Mouse (Mus musculus) hindbrain, postnatal 0 days (tissue): Measurements from ENCODE around the gene Olfr279. TPM values are rescaled to one million over a fixed set of nuclear protein-coding genes. Genes with fewer than 3 reads are reported as not detected.

Experiments
- ATAC-seq: fragments of 200-750 bp; cut with Nextera tagmentation; 2 replicates; pipeline ENCODE4 v1.8.0; 2017; ENCODE audit warnings: mild to moderate bottlenecking, moderate TSS enrichment, moderate library complexity
- DNase-seq: peaks from one replicate; pipeline ENCODE4 v3.0.0-alpha.2; 2015; ENCODE audit warnings: low spot score
- H3K27ac ChIP-seq: fragments of 300-500 bp; sonication (generic); 2 replicates; pipeline ENCODE4 v1.5.1; 2014; ENCODE audit warnings: mild to moderate bottlenecking
- H3K27me3 ChIP-seq: fragments of 300-500 bp; sonication (generic); 2 replicates; pipeline ENCODE4 v1.6.1; 2014; ENCODE audit warnings: low read length, mixed read lengths; ENCODE audit not compliant: insufficient read depth
- H3K36me3 ChIP-seq: fragments of 300-500 bp; sonication (generic); 2 replicates; pipeline ENCODE4 v1.6.1; 2014; ENCODE audit warnings: low read length, mixed read lengths; ENCODE audit not compliant: insufficient read depth
- H3K4me1 ChIP-seq: fragments of 300-500 bp; sonication (generic); 2 replicates; pipeline ENCODE4 v1.6.1; 2014; ENCODE audit warnings: antibody characterized with exemption, low read length, mixed read lengths; ENCODE audit not compliant: insufficient read depth
- H3K4me2 ChIP-seq: fragments of 300-500 bp; sonication (generic); 2 replicates; pipeline ENCODE4 v1.6.1; 2014; ENCODE audit warnings: low read depth, mild to moderate bottlenecking, low read length, moderate library complexity, mixed read lengths
- H3K4me3 ChIP-seq: fragments of 300-500 bp; sonication (generic); 2 replicates; pipeline ENCODE4 v1.5.1; 2014; ENCODE audit warnings: low read length
- H3K9ac ChIP-seq: fragments of 300-500 bp; sonication (generic); replicated peaks from 2 replicates; pipeline ENCODE4 v1.6.1; 2014; ENCODE audit warnings: mild to moderate bottlenecking, low read length, moderate library complexity, mixed read lengths
- H3K9me3 ChIP-seq: fragments of 300-500 bp; sonication (generic); 2 replicates; pipeline ENCODE4 v1.6.1; 2016; ENCODE audit warnings: low read length, mixed read lengths
- CTCF ChIP-seq: IDR thresholded peaks from 2 replicates; pipeline ENCODE4 v1.5.1; 2016; ENCODE audit warnings: antibody characterized with exemption, control low read depth, low read depth
- WGBS: fragments of 180-500 bp; shearing (Covaris S2); extraction: QIAGEN DNeasy Blood & Tissue Kit; methylation state at CpG from one replicate; pipeline ENCODE4 v1.1.7; 2014; 5-methylcytosine and 5-hydroxymethylcytosine counted together
- polyA plus RNA-seq: library from polyadenylated mRNA; unstranded; fragments of >200 nt; fragmentation: Nextera tagmentation; extraction: Ambion mirVana; gene quantifications from 2 replicates; pipeline ENCODE4 v1.2.1, GENCODE M21; 2015
- total RNA-seq: library from RNA; depleted of rRNA; stranded (reverse); fragments of >200 nt; gene quantifications from 2 replicates; pipeline ENCODE4 v1.2.3, GENCODE M21; 2014

The Olfr279 gene
- total and polyA plus RNA-seq, 2 experiments from 2014 or later, result not detected

GRCm38 (mm10) chr15:98517380-98518355, 25.5 kb downstream of the Olfr279 start:
- WGBS, result 61% methylated on average over 16 of the region's 16 CpGs
- Histone ChIP-seq H3K4me3 (no peak overlapping the region), H3K9ac (no peak overlapping the region), H3K27ac (no peak overlapping the region), H3K4me2 (no peak overlapping the region), H3K36me3 (peaks cover 25% of the 10 kb centered on the region; the same call in 1 of the 2 replicates), H3K27me3 (no peaks in the 10 kb centered on the region), H3K9me3 (no peaks in the 10 kb centered on the region), H3K4me1 (no peaks in the 10 kb centered on the region)
- TF ChIP-seq CTCF, result peak; percentile 93
- peak; percentile 56 for DNase-seq
- ATAC-seq, result no peak

GRCm38 (mm10) chr15:98521245-98521644, 29.0 kb downstream of the Olfr279 start:
- H3K4me2 ChIP-seq, result no peak overlapping the region
- no peak overlapping the region for H3K9ac ChIP-seq
- no peaks in the 10 kb centered on the region for H3K9me3 ChIP-seq
- no peaks in the 10 kb centered on the region for H3K4me1 ChIP-seq
- no peak for TF ChIP-seq CTCF
- H3K4me3 ChIP-seq, result no peak overlapping the region
- ATAC-seq (no peak), DNase-seq (no peak)
- 91% methylated on average over 3 of the region's 3 CpGs for WGBS
- no peaks in the 10 kb centered on the region for H3K27me3 ChIP-seq
- H3K36me3 ChIP-seq, result peaks cover 41% of the 10 kb centered on the region; the same call in 1 of the 2 replicates
- H3K27ac ChIP-seq, result no peak overlapping the region

GRCm38 (mm10) chr15:98526057-98526456, 33.9 kb downstream of the Olfr279 start:
- Histone ChIP-seq H3K9me3 (no peaks in the 10 kb centered on the region), H3K36me3 (peaks cover 60% of the 10 kb centered on the region), H3K27me3 (no peaks in the 10 kb centered on the region), H3K4me2 (no peak overlapping the region), H3K27ac (no peak overlapping the region), H3K4me3 (no peak overlapping the region), H3K4me1 (no peaks in the 10 kb centered on the region), H3K9ac (no peak overlapping the region)
- DNase-seq, result no peak
- WGBS, result 56% methylated on average over 5 of the region's 5 CpGs
- TF ChIP-seq CTCF, result no peak
- no peak for ATAC-seq

GRCm38 (mm10) chr15:98527056-98527771, 35.0 kb downstream of the Olfr279 start:
- ATAC-seq, result no peak
- H3K27ac ChIP-seq, result no peak overlapping the region
- no peaks in the 10 kb centered on the region for H3K9me3 ChIP-seq
- H3K4me3 ChIP-seq, result no peak overlapping the region
- H3K9ac ChIP-seq, result no peak overlapping the region
- TF ChIP-seq CTCF, result no peak
- peaks cover 55% of the 10 kb centered on the region for H3K36me3 ChIP-seq
- no peak overlapping the region for H3K4me2 ChIP-seq
- H3K4me1 ChIP-seq, result peaks cover under 1% of the 10 kb centered on the region
- H3K27me3 ChIP-seq, result no peaks in the 10 kb centered on the region
- no peak for DNase-seq
- WGBS, result 94% methylated on average over 5 of the region's 5 CpGs

GRCm38 (mm10) chr15:98528066-98528563, 35.9 kb downstream of the Olfr279 start:
- Histone ChIP-seq H3K9ac (no peak overlapping the region), H3K27me3 (no peaks in the 10 kb centered on the region), H3K4me1 (peaks cover 4% of the 10 kb centered on the region), H3K36me3 (peaks cover 46% of the 10 kb centered on the region), H3K27ac (no peak overlapping the region), H3K4me3 (no peak overlapping the region), H3K9me3 (no peaks in the 10 kb centered on the region), H3K4me2 (no peak overlapping the region)
- TF ChIP-seq CTCF, result no peak
- 92% methylated on average over 5 of the region's 5 CpGs for WGBS
- ATAC-seq, result no peak
- DNase-seq, result no peak

- H3K4me2 ChIP-seq, result peak overlapping the region; percentile 91
- H3K36me3 ChIP-seq, result peaks cover 26% of the 10 kb centered on the region
- H3K9me3 ChIP-seq, result no peaks in the 10 kb centered on the region
- no peaks in the 10 kb centered on the region for H3K27me3 ChIP-seq
- 0 out of 2 replicates have a peak overlapping the region, but pooled peaks have one; percentile 94 for H3K9ac ChIP-seq
- H3K4me3 ChIP-seq, result peak overlapping the region; percentile 84
- ATAC-seq (no peak), DNase-seq (no peak)
- WGBS, result 30% methylated on average over 5 of the region's 5 CpGs
- TF ChIP-seq CTCF, result no peak
- no peak overlapping the region for H3K27ac ChIP-seq
- peaks cover 4% of the 10 kb centered on the region for H3K4me1 ChIP-seq
Measured at GRCm38 (mm10) chr15:98532281-98532680, 40.1 kb downstream of the Olfr279 start.
